Mouse (Mus musculus) hindbrain, embryonic 15.5 days (tissue): Measurements from ENCODE around the gene Jph3. TPM values are rescaled to one million over a fixed set of nuclear protein-coding genes. Genes with fewer than 3 reads are reported as not detected.

ENCODE experiments used
- ATAC-seq: fragments of 200-750 bp; cut with Nextera tagmentation; 2 replicates; pipeline ENCODE4 v1.8.0; 2017; ENCODE audit warnings: low read depth, moderate number of reproducible peaks, moderate TSS enrichment; ENCODE audit not compliant: low FRiP score
- H3K27ac ChIP-seq: fragments of 300-500 bp; sonication (generic); replicated peaks from 2 replicates; pipeline ENCODE4 v1.5.1; 2015; ENCODE audit warnings: mild to moderate bottlenecking, inconsistent platforms
- H3K27me3 ChIP-seq: fragments of 300-500 bp; sonication (generic); 2 replicates; pipeline ENCODE4 v1.6.1; 2015; ENCODE audit warnings: control low read depth, inconsistent platforms
- H3K36me3 ChIP-seq: fragments of 300-500 bp; sonication (generic); 2 replicates; pipeline ENCODE4 v1.6.1; 2015; ENCODE audit warnings: control low read depth, inconsistent platforms
- H3K4me1 ChIP-seq: fragments of 300-500 bp; sonication (generic); replicated peaks from 2 replicates; pipeline ENCODE4 v1.6.1; 2015; ENCODE audit warnings: control low read depth, inconsistent platforms
- H3K4me2 ChIP-seq: fragments of 300-500 bp; sonication (generic); 2 replicates; pipeline ENCODE4 v1.6.1; 2015; ENCODE audit warnings: moderate library complexity, mild to moderate bottlenecking, inconsistent platforms
- H3K4me3 ChIP-seq: fragments of 300-500 bp; sonication (generic); 2 replicates; pipeline ENCODE4 v1.5.1; 2015; ENCODE audit warnings: mild to moderate bottlenecking, inconsistent platforms
- H3K9ac ChIP-seq: fragments of 300-500 bp; sonication (generic); 2 replicates; pipeline ENCODE4 v1.6.1; 2015; ENCODE audit warnings: inconsistent platforms
- H3K9me3 ChIP-seq: fragments of 300-500 bp; sonication (generic); 2 replicates; pipeline ENCODE4 v1.6.1; 2016; ENCODE audit warnings: control low read depth, inconsistent platforms
- WGBS: fragments of 180-500 bp; shearing (Covaris S2); methylation state at CpG from one replicate; pipeline ENCODE4 v1.1.7; 2015; 5-methylcytosine and 5-hydroxymethylcytosine counted together
- polyA plus RNA-seq: library from polyadenylated mRNA; unstranded; fragments of >200 nt; fragmentation: Nextera tagmentation; extraction: Ambion mirVana; gene quantifications from 2 replicates; pipeline ENCODE4 v1.2.1, GENCODE M21; 2015

The Jph3 gene
- polyA plus RNA-seq, 1 experiment from 2014 or later, result 125 TPM

DNA sequence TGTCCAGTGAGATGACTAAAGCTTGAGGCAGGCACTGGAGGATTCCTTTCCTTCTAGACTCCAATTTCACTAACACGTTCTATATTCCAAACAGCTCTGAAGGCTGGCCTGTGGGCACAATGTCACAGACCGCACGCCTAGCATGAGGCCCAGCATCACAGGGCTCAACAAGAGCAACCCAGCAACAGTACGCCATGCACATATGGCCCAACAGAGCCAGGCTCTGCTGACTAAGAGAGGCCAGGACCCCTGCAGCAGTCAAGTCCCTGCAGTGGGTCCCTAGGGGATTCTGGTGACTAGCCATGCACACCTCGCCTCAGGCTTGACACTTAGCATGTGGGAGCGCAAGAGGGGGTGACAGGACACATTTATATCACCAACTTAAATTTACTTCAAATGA lies 91.4 kb downstream of the Jph3 start:
- Histone ChIP-seq H3K27ac (no peak overlapping the region), H3K9ac (no peak overlapping the region), H3K27me3 (no peaks in the 10 kb centered on the region), H3K4me3 (no peak overlapping the region), H3K4me2 (no peak overlapping the region), H3K9me3 (no peaks in the 10 kb centered on the region), H3K4me1 (no peaks in the 10 kb centered on the region), H3K36me3 (0 out of 2 replicates have a peak, but pooled peaks cover 8% of the 10 kb centered on the region)
- ATAC-seq, result no peak
- 87% methylated on average over 6 of the region's 6 CpGs for WGBS

GRCm38 (mm10) chr8:121821320-121821719 lies 91.9 kb downstream of the Jph3 start:
- Histone ChIP-seq H3K9me3 (no peaks in the 10 kb centered on the region), H3K4me3 (no peak overlapping the region), H3K4me2 (no peak overlapping the region), H3K4me1 (no peaks in the 10 kb centered on the region), H3K27me3 (no peaks in the 10 kb centered on the region), H3K36me3 (0 out of 2 replicates have a peak, but pooled peaks cover 8% of the 10 kb centered on the region), H3K9ac (no peak overlapping the region), H3K27ac (no peak overlapping the region)
- whole genome bisulfite sequencing, result 90% methylated on average over 11 of the region's 11 CpGs
- no peak for ATAC-seq

GRCm38 (mm10) chr8:121821770-121822169 lies 92.3 kb downstream of the Jph3 start:
- no peak overlapping the region for H3K9ac ChIP-seq
- 90% methylated on average over 9 of the region's 9 CpGs for WGBS
- no peaks in the 10 kb centered on the region for H3K4me1 ChIP-seq
- H3K4me2 ChIP-seq, result no peak overlapping the region
- no peak overlapping the region for H3K4me3 ChIP-seq
- H3K27ac ChIP-seq, result no peak overlapping the region
- H3K9me3 ChIP-seq, result no peaks in the 10 kb centered on the region
- no peak for ATAC-seq
- H3K27me3 ChIP-seq, result no peaks in the 10 kb centered on the region
- H3K36me3 ChIP-seq, result 0 out of 2 replicates have a peak, but pooled peaks cover 8% of the 10 kb centered on the region

GRCm38 (mm10) chr8:121827726-121828125 lies 98.3 kb downstream of the Jph3 start:
- Histone ChIP-seq H3K4me2 (peak overlapping the region; percentile 98), H3K4me3 (0 out of 2 replicates have a peak overlapping the region, but pooled peaks have one; percentile 92), H3K27me3 (no peaks in the 10 kb centered on the region; the same call in 1 of the 2 replicates), H3K36me3 (no peaks in the 10 kb centered on the region), H3K4me1 (peaks cover 20% of the 10 kb centered on the region), H3K9ac (no peak overlapping the region), H3K9me3 (no peaks in the 10 kb centered on the region), H3K27ac (no peak overlapping the region)
- 93% methylated on average over 5 of the region's 5 CpGs for WGBS
- no peak for ATAC-seq

- WGBS, result 35% methylated on average over 10 of the region's 10 CpGs
- Histone ChIP-seq H3K4me2 (peak overlapping the region; percentile 98), H3K9me3 (no peaks in the 10 kb centered on the region), H3K9ac (peak overlapping the region; percentile 79), H3K4me1 (peaks cover 20% of the 10 kb centered on the region), H3K36me3 (no peaks in the 10 kb centered on the region), H3K27ac (peak overlapping the region; percentile 91), H3K27me3 (no peaks in the 10 kb centered on the region; the same call in 1 of the 2 replicates), H3K4me3 (peak overlapping the region; percentile 92)
- no peak for ATAC-seq
Measured at GRCm38 (mm10) chr8:121828376-121829023, 99.1 kb downstream of the Jph3 start.

GRCm38 (mm10) chr8:121829048-121829776 lies 99.8 kb downstream of the Jph3 start, which contains the start of gene Klhdc4:
Gene Klhdc4, minus strand, starts transcription at chr8:121829569.
- ATAC-seq, result peak; percentile 96
- H3K9ac ChIP-seq, result peak within 1 kb of the TSS; percentile 79
- H3K36me3 ChIP-seq, result no peaks in the 10 kb centered on the region
- H3K27me3 ChIP-seq, result no peaks in the 10 kb centered on the region; the same call in 1 of the 2 replicates
- H3K4me1 ChIP-seq, result peaks cover 20% of the 10 kb centered on the region
- H3K4me3 ChIP-seq, result peak within 1 kb of the TSS; percentile 92
- H3K4me2 ChIP-seq, result peak within 1 kb of the TSS; percentile 98
- under 1% methylated on average over 68 of the region's 68 CpGs for WGBS
- peak within 1 kb of the TSS; percentile 91 for H3K27ac ChIP-seq
- no peaks in the 10 kb centered on the region for H3K9me3 ChIP-seq

DNA sequence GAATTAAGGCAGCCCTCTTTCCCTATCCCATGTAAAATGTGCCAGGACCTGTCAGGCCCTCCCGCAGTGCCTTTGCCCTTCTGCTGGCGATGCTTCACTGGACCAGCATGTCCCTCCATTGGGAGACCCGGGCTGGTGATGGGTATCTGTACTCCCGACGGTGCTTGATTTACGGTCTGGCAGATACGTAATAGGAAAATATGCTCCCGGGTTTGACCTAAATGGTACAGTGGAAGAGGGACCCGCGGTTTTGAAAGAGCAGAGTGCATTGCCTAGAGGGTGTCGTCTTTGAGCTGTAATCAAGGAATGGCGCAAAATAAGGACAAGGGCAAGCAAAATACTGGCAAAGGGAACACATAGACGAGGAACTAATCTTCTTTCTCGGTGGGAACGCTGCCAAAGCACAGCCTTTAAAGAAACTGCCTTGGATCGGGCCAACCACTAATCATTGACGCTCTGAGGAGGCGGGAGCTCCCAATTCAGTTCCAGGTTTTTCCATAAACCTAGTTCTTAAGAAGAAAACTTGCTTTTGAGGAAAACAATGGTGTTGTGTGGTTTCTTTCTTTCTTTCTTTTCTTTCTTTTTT lies 100.4 kb downstream of the Jph3 start:
- peak overlapping the region; percentile 98 for H3K4me2 ChIP-seq
- no peaks in the 10 kb centered on the region; the same call in 1 of the 2 replicates for H3K27me3 ChIP-seq
- 15% methylated on average over 18 of the region's 18 CpGs for WGBS
- peak; percentile 91 for ATAC-seq
- peak overlapping the region; percentile 92 for H3K4me3 ChIP-seq
- H3K4me1 ChIP-seq, result peaks cover 20% of the 10 kb centered on the region
- H3K9me3 ChIP-seq, result no peaks in the 10 kb centered on the region
- peak overlapping the region; percentile 79 for H3K9ac ChIP-seq
- peak overlapping the region; percentile 91 for H3K27ac ChIP-seq
- no peaks in the 10 kb centered on the region for H3K36me3 ChIP-seq

DNA sequence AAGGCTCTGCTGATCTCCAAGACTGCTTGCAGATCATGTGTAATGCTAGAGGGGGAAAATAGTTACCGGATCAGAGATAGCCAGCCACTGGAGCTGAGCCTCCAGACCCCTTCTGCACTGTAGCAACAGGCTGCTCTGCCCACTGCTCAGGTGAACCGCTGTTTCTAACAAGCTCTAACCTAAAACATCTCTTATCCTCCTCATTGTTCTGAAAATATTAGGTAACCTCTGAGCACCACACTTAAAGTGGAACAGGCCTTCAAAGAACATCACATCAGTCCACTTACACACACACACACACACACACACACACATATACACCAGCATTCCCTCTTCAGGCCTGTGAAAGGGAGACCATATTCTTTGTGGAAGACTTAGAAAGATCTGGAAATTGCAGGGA lies 102.6 kb downstream of the Jph3 start:
- WGBS, result 84% methylated on average over 2 of the region's 2 CpGs
- Histone ChIP-seq H3K4me2 (0 out of 2 replicates have a peak overlapping the region, but pooled peaks have one; percentile 37), H3K36me3 (no peaks in the 10 kb centered on the region), H3K4me1 (peaks cover 20% of the 10 kb centered on the region), H3K9me3 (no peaks in the 10 kb centered on the region), H3K27ac (no peak overlapping the region), H3K4me3 (no peak overlapping the region), H3K9ac (no peak overlapping the region), H3K27me3 (no peaks in the 10 kb centered on the region; the same call in 1 of the 2 replicates)
- ATAC-seq, result no peak

- H3K27me3 ChIP-seq, result no peaks in the 10 kb centered on the region; the same call in 1 of the 2 replicates
- 17% methylated on average over 6 of the region's 6 CpGs for WGBS
- ATAC-seq, result no peak
- H3K4me2 ChIP-seq, result peak overlapping the region; percentile 37; the same call in 1 of the 2 replicates
- H3K9me3 ChIP-seq, result no peaks in the 10 kb centered on the region
- H3K4me3 ChIP-seq, result no peak overlapping the region
- no peak overlapping the region for H3K27ac ChIP-seq
- no peaks in the 10 kb centered on the region for H3K36me3 ChIP-seq
- no peak overlapping the region for H3K9ac ChIP-seq
- peaks cover 20% of the 10 kb centered on the region for H3K4me1 ChIP-seq
Measured at GRCm38 (mm10) chr8:121832503-121832902, 103.1 kb downstream of the Jph3 start.

DNA sequence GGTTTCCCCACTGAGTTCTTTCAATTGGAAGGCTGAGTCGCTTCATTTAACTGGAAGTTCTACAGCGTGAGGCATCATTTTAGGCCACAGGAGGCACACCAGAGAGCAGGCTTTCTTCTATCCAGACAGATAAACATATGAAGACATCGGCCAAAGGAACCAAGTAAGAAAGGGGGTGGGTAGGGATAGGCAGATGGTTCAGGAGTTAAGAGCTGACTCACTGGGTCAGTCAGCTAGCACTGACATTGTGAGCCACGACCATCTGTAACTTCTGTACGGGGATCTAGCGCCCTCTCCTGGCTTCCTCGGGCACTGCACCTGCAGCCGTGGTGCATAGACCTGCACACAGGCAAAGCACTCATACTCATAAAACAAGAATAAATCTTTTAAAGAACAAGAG lies 111.8 kb downstream of the Jph3 start:
- H3K9me3 ChIP-seq, result no peaks in the 10 kb centered on the region
- H3K4me3 ChIP-seq, result no peak overlapping the region
- 45% methylated on average over 8 of the region's 8 CpGs for WGBS
- H3K4me1 ChIP-seq, result no peaks in the 10 kb centered on the region
- no peak overlapping the region for H3K27ac ChIP-seq
- no peak for ATAC-seq
- no peaks in the 10 kb centered on the region for H3K36me3 ChIP-seq
- H3K4me2 ChIP-seq, result no peak overlapping the region
- H3K9ac ChIP-seq, result no peak overlapping the region
- no peaks in the 10 kb centered on the region for H3K27me3 ChIP-seq

DNA sequence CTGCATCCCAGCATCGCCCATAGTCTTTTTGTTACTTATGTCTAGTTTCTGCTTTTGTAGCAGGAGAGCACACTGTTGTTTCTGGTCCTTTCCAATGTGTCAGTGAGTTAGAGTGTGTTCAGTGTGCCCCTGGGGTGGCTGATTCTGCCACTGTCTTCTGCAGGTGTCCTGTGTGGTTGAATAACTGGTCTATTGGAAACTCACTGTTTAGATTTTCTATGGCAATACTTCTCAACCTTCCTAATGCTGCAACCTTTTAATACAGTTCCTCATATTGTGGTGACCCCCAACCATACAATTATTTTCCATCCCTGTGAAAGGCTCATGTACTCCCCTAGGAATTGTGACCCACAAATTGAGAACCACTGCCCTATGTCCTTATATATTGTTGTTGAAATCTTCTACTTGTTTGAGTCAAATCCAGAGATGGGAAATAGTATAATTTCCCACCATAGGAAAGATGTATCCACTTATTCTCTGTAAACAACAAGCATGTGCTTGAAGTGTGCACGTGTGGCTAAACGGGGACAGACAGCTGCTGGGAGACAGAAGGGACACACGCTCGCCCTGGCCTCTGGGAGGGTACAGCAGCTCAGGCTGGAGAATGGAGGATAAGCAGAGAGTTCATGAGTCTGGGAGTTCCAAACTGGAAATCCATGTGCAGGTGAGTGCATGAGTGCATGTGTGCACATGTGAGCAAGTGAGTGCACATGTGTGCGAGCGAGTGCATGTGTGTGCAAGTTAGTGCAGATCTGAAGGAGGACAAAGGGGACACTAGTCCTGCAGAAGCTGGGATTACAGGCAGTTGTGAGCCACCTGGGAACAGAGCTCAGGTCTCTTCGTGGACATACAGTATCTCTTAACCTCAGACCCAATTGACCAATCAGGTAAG lies 112.9 kb downstream of the Jph3 start:
- WGBS, result 90% methylated on average over 8 of the region's 8 CpGs
- no peak overlapping the region for H3K9ac ChIP-seq
- no peak for ATAC-seq
- no peaks in the 10 kb centered on the region for H3K27me3 ChIP-seq
- H3K36me3 ChIP-seq, result no peaks in the 10 kb centered on the region
- H3K4me2 ChIP-seq, result no peak overlapping the region
- no peaks in the 10 kb centered on the region for H3K4me1 ChIP-seq
- no peak overlapping the region for H3K27ac ChIP-seq
- no peak overlapping the region for H3K4me3 ChIP-seq
- no peaks in the 10 kb centered on the region for H3K9me3 ChIP-seq
